Mouse (Mus musculus) MEL (cell line): ENCODE data around the gene Paqr5. TPM values are rescaled to one million over a fixed set of nuclear protein-coding genes. Genes with fewer than 3 reads are reported as not detected.

ENCODE experiments used
- DNase-seq: peaks from one replicate; pipeline ENCODE4 v3.0.0; 2011; ENCODE audit warnings: low read depth, low spot score
- H3K27ac ChIP-seq: 2 replicates; pipeline ENCODE4 v1.5.1; 2012; ENCODE audit warnings: low read depth, mild to moderate bottlenecking, control low read depth, low read length, moderate library complexity; ENCODE audit not compliant: control insufficient read depth
- H3K27me3 ChIP-seq, 2 experiments: fragments of 150-350 bp in 1 of 2; sonication (generic) in 1 of 2; 2 replicates each; pipeline ENCODE4 v1.6.1; 2012; ENCODE audit warnings: low read length in 2 of 2, mild to moderate bottlenecking in 2 of 2, improper control_type of control experiment in 1 of 2, moderate library complexity in 1 of 2; ENCODE audit not compliant: insufficient read depth in 2 of 2, control insufficient read depth in 1 of 2
- H3K36me3 ChIP-seq, 2 experiments: 2 replicates each; pipeline ENCODE4 v1.6.1; 2012 to 2014; ENCODE audit warnings: low read length in 2 of 2, improper control_type of control experiment in 1 of 2, inconsistent platforms in 1 of 2, mild to moderate bottlenecking in 1 of 2; ENCODE audit not compliant: insufficient read depth in 2 of 2, control insufficient read depth in 1 of 2
- H3K4me1 ChIP-seq, 2 experiments: fragments of 150-350 bp in 1 of 2; sonication (generic) in 1 of 2; 2 replicates each; pipeline ENCODE4 v1.6.1; 2012; ENCODE audit warnings: low read length in 2 of 2, improper control_type of control experiment in 1 of 2, mild to moderate bottlenecking in 1 of 2; ENCODE audit not compliant: insufficient read depth in 2 of 2, control insufficient read depth in 1 of 2
- H3K4me3 ChIP-seq, 2 experiments: fragments of 150-350 bp in 1 of 2; sonication (generic) in 1 of 2; 2 replicates each; pipeline ENCODE4 v1.5.1; 2012; ENCODE audit warnings: low read depth in 2 of 2, low read length in 2 of 2, mild to moderate bottlenecking in 2 of 2, moderate library complexity in 2 of 2, control low read depth in 1 of 2, improper control_type of control experiment in 1 of 2; ENCODE audit not compliant: control insufficient read depth in 1 of 2, insufficient read depth in 1 of 2
- H3K79me2 ChIP-seq: 2 replicates; pipeline ENCODE4 v1.6.1; 2012; ENCODE audit warnings: mild to moderate bottlenecking, low read length, moderate library complexity; ENCODE audit not compliant: control insufficient read depth, poor library complexity, insufficient read depth
- H3K9ac ChIP-seq: 2 replicates; pipeline ENCODE4 v1.6.1; 2012; ENCODE audit warnings: low read depth, mild to moderate bottlenecking, control low read depth, low read length, moderate library complexity; ENCODE audit not compliant: control insufficient read depth, poor library complexity, severe bottlenecking
- H3K9me3 ChIP-seq: fragments of 150-350 bp; sonication (generic); replicated peaks from 2 replicates; pipeline ENCODE4 v1.6.1; 2012; ENCODE audit warnings: mild to moderate bottlenecking, low read length, improper control_type of control experiment, moderate library complexity; ENCODE audit not compliant: insufficient read depth
- BHLHE40 ChIP-seq: IDR thresholded peaks from 2 replicates; pipeline ENCODE4 v1.6.1; 2012; ENCODE audit warnings: low read depth, mild to moderate bottlenecking, inconsistent platforms, low read length, improper control_type of control experiment, borderline replicate concordance
- CTCF ChIP-seq, 3 experiments: IDR thresholded peaks in 2 of 3; conservative IDR thresholded peaks in 1 of 3; 2 replicates each; pipeline ENCODE4 v1.5.1; 2011 to 2012; ENCODE audit warnings: low read length in 3 of 3, low read depth in 2 of 3, mild to moderate bottlenecking in 2 of 3, improper control_type of control experiment in 1 of 3, inconsistent platforms in 1 of 3, mixed read lengths in 1 of 3, moderate library complexity in 1 of 3; ENCODE audit not compliant: control insufficient read depth in 1 of 3, insufficient read depth in 1 of 3, poor library complexity in 1 of 3, severe bottlenecking in 1 of 3
- E2F4 ChIP-seq: IDR thresholded peaks from 2 replicates; pipeline ENCODE4 v1.6.1; 2011; ENCODE audit warnings: low read depth, low read length, improper control_type of control experiment, borderline replicate concordance
- ELF1 ChIP-seq: IDR thresholded peaks from 2 replicates; pipeline ENCODE4 v1.6.1; 2014; ENCODE audit warnings: low read depth, mild to moderate bottlenecking, inconsistent platforms, low read length, improper control_type of control experiment, moderate library complexity
- EP300 ChIP-seq, 2 experiments: IDR thresholded peaks; 2 replicates each; pipeline ENCODE4 v1.6.1; 2011; ENCODE audit warnings: improper control_type of control experiment in 2 of 2, low read length in 2 of 2, low read depth in 1 of 2, mild to moderate bottlenecking in 1 of 2
- GABPA ChIP-seq: IDR thresholded peaks from 2 replicates; pipeline ENCODE4 v1.6.1; 2012; ENCODE audit warnings: low read depth, mild to moderate bottlenecking, inconsistent platforms, low read length, improper control_type of control experiment, moderate library complexity
- JUND ChIP-seq: IDR thresholded peaks from 2 replicates; pipeline ENCODE4 v1.6.1; 2011; ENCODE audit warnings: low read depth, mild to moderate bottlenecking, improper control_type of control experiment, low read length
- MAX ChIP-seq: IDR thresholded peaks from 2 replicates; pipeline ENCODE4 v1.6.1; 2011; ENCODE audit warnings: low read length, improper control_type of control experiment
- MXI1 ChIP-seq: IDR thresholded peaks from 2 replicates; pipeline ENCODE4 v1.6.1; 2011; ENCODE audit warnings: mild to moderate bottlenecking, low read depth, low read length, improper control_type of control experiment
- MYB ChIP-seq: IDR thresholded peaks from 2 replicates; pipeline ENCODE4 v1.6.1; 2011; ENCODE audit warnings: mild to moderate bottlenecking, low read depth, low read length, improper control_type of control experiment
- NRF1 ChIP-seq: IDR thresholded peaks from 2 replicates; pipeline ENCODE4 v1.6.1; 2014; ENCODE audit warnings: low read depth, mild to moderate bottlenecking, inconsistent platforms, low read length, improper control_type of control experiment, moderate library complexity; ENCODE audit not compliant: poor library complexity, insufficient read depth, severe bottlenecking
- POLR2A ChIP-seq, 2 experiments: IDR thresholded peaks; 2 replicates each; pipeline ENCODE4 v1.6.1; 2011 to 2012; ENCODE audit warnings: low read length in 2 of 2, mild to moderate bottlenecking in 2 of 2, control low read depth in 1 of 2, improper control_type of control experiment in 1 of 2, low read depth in 1 of 2, moderate library complexity in 1 of 2; ENCODE audit not compliant: control insufficient read depth in 1 of 2, insufficient read depth in 1 of 2, poor library complexity in 1 of 2
- POLR2AphosphoS2 ChIP-seq: IDR thresholded peaks from 2 replicates; pipeline ENCODE4 v1.6.1; 2011; ENCODE audit warnings: low read length, improper control_type of control experiment
- POLR2AphosphoS5 ChIP-seq: IDR thresholded peaks from 2 replicates; pipeline ENCODE4 v1.6.1; 2012; ENCODE audit warnings: low read depth, borderline replicate concordance, mild to moderate bottlenecking, inconsistent platforms, low read length, moderate library complexity, mixed read lengths
- RCOR1 ChIP-seq: IDR thresholded peaks from 2 replicates; pipeline ENCODE4 v1.6.1; 2012; ENCODE audit warnings: low read depth, mild to moderate bottlenecking, inconsistent platforms, low read length, improper control_type of control experiment
- SMC3 ChIP-seq: IDR thresholded peaks from 2 replicates; pipeline ENCODE4 v1.6.1; 2011; ENCODE audit warnings: low read depth, low read length, improper control_type of control experiment
- TBP ChIP-seq: IDR thresholded peaks from 2 replicates; pipeline ENCODE4 v1.8.0; 2011; ENCODE audit warnings: low read depth, low read length, improper control_type of control experiment
- USF1 ChIP-seq: IDR thresholded peaks from 2 replicates; pipeline ENCODE4 v1.6.1; 2014; ENCODE audit warnings: low read depth, mild to moderate bottlenecking, inconsistent platforms, low read length, improper control_type of control experiment, moderate library complexity
- USF2 ChIP-seq, 2 experiments: IDR thresholded peaks; 2 replicates each; pipeline ENCODE4 v1.6.1; 2011 to 2012; ENCODE audit warnings: improper control_type of control experiment in 2 of 2, low read length in 2 of 2, borderline replicate concordance in 1 of 2, inconsistent platforms in 1 of 2, low read depth in 1 of 2, mild to moderate bottlenecking in 1 of 2; ENCODE audit not compliant: insufficient read depth in 1 of 2
- ZC3H11A ChIP-seq: IDR thresholded peaks from 2 replicates; pipeline ENCODE4 v1.6.1; 2012; ENCODE audit warnings: low read depth, mild to moderate bottlenecking, inconsistent platforms, low read length, improper control_type of control experiment
- ZMIZ1 ChIP-seq: IDR thresholded peaks from 2 replicates; pipeline ENCODE4 v1.6.1; 2012; ENCODE audit warnings: low read depth, mild to moderate bottlenecking, inconsistent platforms, low read length, improper control_type of control experiment, moderate library complexity
- polyA plus RNA-seq, 2 experiments: library from polyadenylated mRNA; stranded (reverse) in 1 of 2; unstranded in 1 of 2; fragments of >175 nt in 1 of 2; fragments of >200 nt in 1 of 2; gene quantifications; 2 replicates each; pipeline versions ENCODE4 v1.2.1 to v1.2.4; 2012; ENCODE audit warnings: low replicate concordance in 2 of 2, low read depth in 1 of 2; ENCODE audit not compliant: insufficient read length in 2 of 2, insufficient read depth in 1 of 2, missing spikeins in 1 of 2
- total RNA-seq: library from RNA; depleted of rRNA; stranded (reverse); fragments of 300-350 nt; gene quantifications from 2 replicates; pipeline ENCODE4 v1.2.3, GENCODE M21; 2012

Paqr5 gene
- total and polyA plus RNA-seq, 3 experiments: 0.04 TPM; not detected in 2

GRCm38 (mm10) chr9:62020259-62020658, 6.4 kb downstream of the Paqr5 start:
- Histone ChIP-seq H3K79me2 (no peaks in the 10 kb centered on the region), H3K9ac (no peak overlapping the region), H3K4me3 (no peak overlapping the region), H3K36me3 (no peaks in the 10 kb centered on the region), H3K9me3 (no peaks in the 10 kb centered on the region), H3K27me3 (peaks cover 4 to 8% of the 10 kb centered on the region in 2 experiments; a peak in 3 of 4 replicates), H3K27ac (no peak overlapping the region), H3K4me1 (0 out of 4 replicates have a peak, but pooled peaks cover 0 to 6% of the 10 kb centered on the region in 2 experiments)
- DNase-seq: no peak
- no peak for TF ChIP-seq ZMIZ1
- no peak for TF ChIP-seq USF2 (IDR thresholded peaks at IDR 0.05; ENCODE audit: borderline replicate concordance in 1 of 2, insufficient read depth in 1 of 2, low read depth in 1 of 2, low read length in 2 of 2)
- no peak for TF ChIP-seq ZC3H11A
- TF ChIP-seq JUND: no peak
- TF ChIP-seq GABPA: no peak
- TF ChIP-seq POLR2A (IDR thresholded peaks at IDR 0.05; ENCODE audit: control insufficient read depth in 1 of 2, insufficient read depth in 1 of 2, low read depth in 1 of 2, low read length in 2 of 2, poor library complexity in 1 of 2): no peak
- no peak for TF ChIP-seq SMC3
- no peak for TF ChIP-seq CTCF (IDR thresholded peaks at IDR 0.05 in 2 of 3, conservative IDR thresholded peaks at IDR 0.05 in 1 of 3; ENCODE audit: control insufficient read depth in 1 of 3, insufficient read depth in 1 of 3, low read depth in 2 of 3, low read length in 3 of 3, poor library complexity in 1 of 3, severe bottlenecking in 1 of 3)
- no peak for TF ChIP-seq POLR2AphosphoS2
- TF ChIP-seq BHLHE40: no peak
- no peak for TF ChIP-seq MAX

GRCm38 (mm10) chr9:62018229-62019093, 8.2 kb downstream of the Paqr5 start:
- DNase-seq: peak; percentile 15
- Histone ChIP-seq H3K27me3 (peaks cover 0 to 6% of the 10 kb centered on the region in 2 experiments; a peak in 3 of 4 replicates), H3K9ac (no peak overlapping the region), H3K9me3 (no peaks in the 10 kb centered on the region), H3K4me1 (0 out of 4 replicates have a peak, but pooled peaks cover 0 to 6% of the 10 kb centered on the region in 2 experiments), H3K79me2 (no peaks in the 10 kb centered on the region), H3K36me3 (no peaks in the 10 kb centered on the region), H3K4me3 (no peak overlapping the region), H3K27ac (no peak overlapping the region)
- TF ChIP-seq ZMIZ1 (no peak), USF1 (no peak), POLR2AphosphoS5 (no peak), MXI1 (no peak), MYB (no peak), SMC3 (no peak), ZC3H11A (no peak), TBP (no peak), NRF1 (no peak), ELF1 (no peak), E2F4 (no peak), CTCF (IDR thresholded peaks at IDR 0.05 in 2 of 3, conservative IDR thresholded peaks at IDR 0.05 in 1 of 3; ENCODE audit: control insufficient read depth in 1 of 3, insufficient read depth in 1 of 3, low read depth in 2 of 3, low read length in 3 of 3, poor library complexity in 1 of 3, severe bottlenecking in 1 of 3) (no peak), EP300 (IDR thresholded peaks at IDR 0.05; ENCODE audit: low read depth in 1 of 2, low read length in 2 of 2) (no peak), RCOR1 (no peak), JUND (no peak)
